Comparison of ENCODE assay signal across 8 mouse cellular contexts in genomic region chr2:161498449-161499096, GRCm38 (mm10).
A peak's percentile ranks its signal among the peaks of the same experiment; 100 is the strongest.
DNase-seq lines count a peak whose midpoint lies in the region; ATAC-seq and TF ChIP-seq lines count a peak whose summit lies in the region.

No protein-coding gene starts in this region.

- H3K9ac ChIP-seq in limb, embryonic 14.5 days (ENCODE audit: low read depth, low read length, severe bottlenecking): peak overlapping the region; percentile 36; the same call in 1 of the 2 replicates

- peaks cover 11% of the 10 kb centered on the region for H3K4me1 ChIP-seq in heart, embryonic 10.5 days
- peaks cover 8% of the 10 kb centered on the region for H3K4me1 ChIP-seq in testis, adult 2 months (ENCODE audit: control insufficient read depth, insufficient read depth, low read length)
- H3K4me1 ChIP-seq in limb, embryonic 14.5 days (ENCODE audit: control insufficient read depth, insufficient read depth, low read length): no peaks in the 10 kb centered on the region; the same call in 1 of the 2 replicates

- no peaks in the 10 kb centered on the region for H3K9me3 ChIP-seq in heart, embryonic 10.5 days
- no peaks in the 10 kb centered on the region for H3K9me3 ChIP-seq in limb, embryonic 14.5 days (ENCODE audit: control insufficient read depth, low read length)

- no peak for DNase-seq in heart, embryonic 10.5 days (ENCODE audit: low spot score)
- DNase-seq in heart, postnatal 14 days: no peak
- no peak for DNase-seq in testis, postnatal 14 days (ENCODE audit: low spot score)
- no peak for DNase-seq in limb, embryonic 14.5 days (ENCODE audit: low spot score)
- DNase-seq in thymus, postnatal 0 days (ENCODE audit: low spot score): no peak
- no peak for DNase-seq in adrenal gland, postnatal 25 days

- no peaks in the 10 kb centered on the region for H3K36me3 ChIP-seq in heart, embryonic 10.5 days
- H3K36me3 ChIP-seq in testis, adult 2 months (ENCODE audit: control insufficient read depth, insufficient read depth, low read length): no peaks in the 10 kb centered on the region
- no peaks in the 10 kb centered on the region for H3K36me3 ChIP-seq in limb, embryonic 14.5 days (ENCODE audit: control insufficient read depth, insufficient read depth, low read length)

- 21% methylated on average over 13 of the region's 13 CpGs for WGBS in heart, embryonic 10.5 days
- 18% methylated on average over 13 of the region's 13 CpGs for WGBS in limb, embryonic 14.5 days

- TF ChIP-seq CTCF in testis, adult 2 months (IDR thresholded peaks at IDR 0.05; ENCODE audit: control insufficient read depth, insufficient read depth, insufficient replicate concordance, low read depth, low read length): no peak

- no peak for ATAC-seq in limb, embryonic 14.5 days (ENCODE audit: low FRiP score, low read depth)
- no peak for ATAC-seq in CD4-positive, CD25-positive, alpha-beta regulatory T cell, adult 4 months

- TF ChIP-seq POLR2A in testis, adult 2 months (IDR thresholded peaks at IDR 0.05; ENCODE audit: control insufficient read depth, low read depth, low read length): no peak
- TF ChIP-seq POLR2A in limb, embryonic 14.5 days (IDR thresholded peaks at IDR 0.05; ENCODE audit: borderline replicate concordance, extremely low read depth, insufficient read depth, insufficient read length): no peak

- intact Hi-C loops in heart, postnatal 14 days (cut with DNase I): no loop called here

- peak overlapping the region; percentile 46 for H3K4me2 ChIP-seq in limb, embryonic 14.5 days (replicated peaks; ENCODE audit: low read depth, low read length, severe bottlenecking)

- H3K27ac ChIP-seq in heart, embryonic 10.5 days: no peak overlapping the region
- no peak overlapping the region for H3K27ac ChIP-seq in testis, adult 2 months (ENCODE audit: control insufficient read depth, insufficient read depth, low read depth, low read length)
- no peak overlapping the region for H3K27ac ChIP-seq in limb, embryonic 14.5 days (replicated peaks; ENCODE audit: low read depth, low read length)

- H3K4me3 ChIP-seq in heart, embryonic 10.5 days: peak overlapping the region; percentile 48
- peak overlapping the region; percentile 15; the same call in 1 of the 2 replicates for H3K4me3 ChIP-seq in testis, adult 2 months (ENCODE audit: control insufficient read depth, low read depth, low read length)
- H3K4me3 ChIP-seq in limb, embryonic 14.5 days (replicated peaks; ENCODE audit: low read length): peak overlapping the region; percentile 26

- no peaks in the 10 kb centered on the region for H3K27me3 ChIP-seq in heart, embryonic 10.5 days (ENCODE audit: insufficient read depth, poor library complexity, severe bottlenecking)
- H3K27me3 ChIP-seq in testis, adult 2 months (ENCODE audit: control insufficient read depth, insufficient read depth, low read length): no peaks in the 10 kb centered on the region
- no peaks in the 10 kb centered on the region for H3K27me3 ChIP-seq in limb, embryonic 14.5 days (ENCODE audit: control insufficient read depth, insufficient read depth, low read length)
